Mouse (Mus musculus) kidney, adult 2 months (tissue): Measurements from ENCODE around the gene Nell1.

Source experiments
- CTCF ChIP-seq: fragments of 200-500 bp; conservative IDR thresholded peaks from 2 replicates; pipeline ENCODE4 v1.5.1; 2011; ENCODE audit warnings: low read depth, mild to moderate bottlenecking, control low read depth, low read length, moderate library complexity, mixed read lengths; ENCODE audit not compliant: insufficient read depth, insufficient read length
- POLR2A ChIP-seq: fragments of 200-500 bp; IDR thresholded peaks from one replicate; pipeline ENCODE4 v1.6.1; 2011; ENCODE audit warnings: low read depth, low read length, control low read depth

- TF ChIP-seq POLR2A (no peak), CTCF (no peak)
Measured at GRCm38 (mm10) chr7:50514830-50515229, 540.2 kb downstream of the Nell1 start.
